Mouse (Mus musculus): ENCODE data around the gene Zdhhc8. TPM values are rescaled to one million over a fixed set of nuclear protein-coding genes. Genes with fewer than 3 reads are reported as not detected.

Gene Zdhhc8
- polyA plus RNA-seq, 1 experiment from 2014 or later: 13.5 TPM

DNA sequence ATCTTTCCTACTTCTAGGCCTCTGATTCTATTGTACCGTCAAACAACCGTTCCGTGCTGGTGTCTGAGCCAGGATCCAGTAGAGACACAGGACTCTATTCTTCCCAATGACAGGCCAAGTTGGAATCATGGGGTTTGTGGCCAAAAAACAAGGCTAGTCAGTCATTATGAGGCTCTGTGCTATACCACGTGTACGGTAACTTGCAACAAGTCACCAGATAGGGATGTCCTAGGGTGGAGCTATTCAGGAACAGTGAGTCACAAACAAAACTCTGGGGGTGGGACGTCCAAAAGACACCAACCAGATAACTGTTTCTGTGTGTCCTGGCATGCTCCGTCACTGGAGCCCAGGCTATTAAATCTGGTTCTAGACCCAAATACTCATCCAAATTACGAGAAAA, 52.2 kb downstream of the Zdhhc8 start:
- no peak overlapping the region for H3K9ac ChIP-seq (ENCODE audit: low read depth, low read length)
- ATAC-seq (replicated peaks; ENCODE audit: low FRiP score, low read depth) (no peak), DNase-seq (ENCODE audit: low spot score) (no peak)
- no peaks in the 10 kb centered on the region for H3K9me3 ChIP-seq (replicated peaks; ENCODE audit: low read length)
- H3K4me1 ChIP-seq (replicated peaks; ENCODE audit: insufficient read depth, low read length): peaks cover 13% of the 10 kb centered on the region; the same call in 1 of the 2 replicates
- WGBS: 88% methylated on average over 8 of the region's 8 CpGs
- TF ChIP-seq CTCF (IDR thresholded peaks at IDR 0.05; ENCODE audit: low read depth): no peak
- H3K27ac ChIP-seq: no peak overlapping the region
- no peaks in the 10 kb centered on the region for H3K27me3 ChIP-seq (ENCODE audit: insufficient read depth, low read length)
- H3K36me3 ChIP-seq (ENCODE audit: insufficient read depth, low read length): no peaks in the 10 kb centered on the region
- no peak overlapping the region for H3K4me3 ChIP-seq (replicated peaks; ENCODE audit: low read depth, low read length)
- H3K4me2 ChIP-seq (ENCODE audit: low read length): no peak overlapping the region

DNA sequence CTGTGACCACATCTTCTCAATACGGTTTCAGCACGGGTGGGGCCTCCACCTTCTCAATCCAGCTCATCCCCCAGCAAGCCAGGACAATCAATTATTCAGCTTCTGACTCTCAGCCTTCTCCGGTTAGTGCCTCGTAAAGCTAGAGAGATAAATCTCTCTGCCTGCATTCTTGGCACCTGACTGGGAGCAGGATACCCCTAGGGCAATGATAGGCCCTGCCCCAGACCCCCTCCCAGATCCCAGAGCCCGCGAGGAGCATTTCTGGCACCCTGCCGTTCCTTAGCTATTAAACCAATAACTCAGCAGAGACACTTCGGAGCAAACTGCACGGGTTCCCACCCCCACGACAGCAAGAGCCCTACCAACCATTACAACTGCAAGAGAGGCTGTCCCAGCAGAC, 53.5 kb downstream of the Zdhhc8 start:
- no peaks in the 10 kb centered on the region for H3K27me3 ChIP-seq (ENCODE audit: insufficient read depth, low read length)
- WGBS: 5% methylated on average over 10 of the region's 10 CpGs
- no peak overlapping the region for H3K4me3 ChIP-seq (replicated peaks; ENCODE audit: low read depth, low read length)
- ATAC-seq (replicated peaks; ENCODE audit: low FRiP score, low read depth) (no peak), DNase-seq (ENCODE audit: low spot score) (peak; percentile 35)
- TF ChIP-seq CTCF (IDR thresholded peaks at IDR 0.05; ENCODE audit: low read depth): no peak
- no peaks in the 10 kb centered on the region for H3K9me3 ChIP-seq (replicated peaks; ENCODE audit: low read length)
- H3K27ac ChIP-seq: no peak overlapping the region
- no peak overlapping the region for H3K9ac ChIP-seq (ENCODE audit: low read depth, low read length)
- no peaks in the 10 kb centered on the region for H3K36me3 ChIP-seq (ENCODE audit: insufficient read depth, low read length)
- H3K4me2 ChIP-seq (ENCODE audit: low read length): no peak overlapping the region
- H3K4me1 ChIP-seq (replicated peaks; ENCODE audit: insufficient read depth, low read length): peaks cover 8% of the 10 kb centered on the region; the same call in 1 of the 2 replicates

DNA sequence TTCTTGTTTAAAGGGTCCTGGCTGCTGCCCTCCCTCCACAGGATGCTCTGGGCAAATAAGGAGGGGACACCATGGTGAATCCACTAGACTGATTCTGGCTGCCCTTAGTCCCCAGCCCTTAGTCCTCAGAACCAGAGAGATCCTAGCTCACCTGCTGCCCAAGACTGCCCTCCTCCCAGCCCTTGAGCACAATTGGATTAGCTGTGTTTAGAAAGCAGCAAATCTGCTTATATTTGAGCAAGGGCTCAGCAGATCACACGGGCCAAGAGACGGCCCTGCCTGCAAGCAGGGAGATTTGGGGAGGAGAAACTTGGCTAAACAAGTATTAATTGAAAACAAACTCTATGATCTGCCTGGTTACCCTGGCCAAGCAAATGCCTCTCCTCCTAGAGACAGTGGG, 55.3 kb downstream of the Zdhhc8 start:
- Histone ChIP-seq H3K36me3 (ENCODE audit: insufficient read depth, low read length) (no peaks in the 10 kb centered on the region), H3K4me1 (replicated peaks; ENCODE audit: insufficient read depth, low read length) (no peaks in the 10 kb centered on the region; the same call in 1 of the 2 replicates), H3K9ac (ENCODE audit: low read depth, low read length) (no peak overlapping the region), H3K4me3 (replicated peaks; ENCODE audit: low read depth, low read length) (no peak overlapping the region), H3K27me3 (ENCODE audit: insufficient read depth, low read length) (no peaks in the 10 kb centered on the region), H3K27ac (no peak overlapping the region), H3K4me2 (ENCODE audit: low read length) (no peak overlapping the region), H3K9me3 (replicated peaks; ENCODE audit: low read length) (no peaks in the 10 kb centered on the region)
- WGBS: 37% methylated on average over 2 of the region's 2 CpGs
- TF ChIP-seq CTCF (IDR thresholded peaks at IDR 0.05; ENCODE audit: low read depth): no peak
- ATAC-seq (replicated peaks; ENCODE audit: low FRiP score, low read depth) (no peak), DNase-seq (ENCODE audit: low spot score) (no peak)

DNA sequence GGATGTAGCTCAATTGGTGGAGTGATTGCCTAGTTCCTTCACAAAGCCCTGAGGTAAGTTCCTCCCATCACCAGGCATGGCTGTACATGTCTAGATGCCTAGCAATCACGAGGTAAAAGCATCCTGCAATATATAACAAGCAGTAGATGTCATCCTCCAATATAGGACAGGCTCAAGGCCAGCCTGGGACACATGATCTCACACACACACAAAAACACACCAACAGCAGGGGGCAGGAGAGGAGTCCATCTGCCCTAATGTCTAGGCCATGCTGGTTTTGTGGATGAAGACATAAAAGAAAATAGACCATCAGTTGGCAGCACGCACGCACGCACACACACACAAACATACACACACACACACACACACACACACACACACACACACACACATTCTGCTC, 58.2 kb downstream of the Zdhhc8 start:
- 71% methylated on average over 4 of the region's 4 CpGs for WGBS
- Histone ChIP-seq H3K27ac (no peak overlapping the region), H3K4me3 (replicated peaks; ENCODE audit: low read depth, low read length) (no peak overlapping the region), H3K4me2 (ENCODE audit: low read length) (no peak overlapping the region), H3K9ac (ENCODE audit: low read depth, low read length) (no peak overlapping the region), H3K9me3 (replicated peaks; ENCODE audit: low read length) (no peaks in the 10 kb centered on the region), H3K36me3 (ENCODE audit: insufficient read depth, low read length) (no peaks in the 10 kb centered on the region), H3K27me3 (ENCODE audit: insufficient read depth, low read length) (no peaks in the 10 kb centered on the region), H3K4me1 (replicated peaks; ENCODE audit: insufficient read depth, low read length) (no peaks in the 10 kb centered on the region; the same call in 1 of the 2 replicates)
- peak; percentile 45; the same call in 1 of the 2 replicates for TF ChIP-seq CTCF (IDR thresholded peaks at IDR 0.05; ENCODE audit: low read depth)
- no peak for DNase-seq (ENCODE audit: low spot score)
- no peak for ATAC-seq (replicated peaks; ENCODE audit: low FRiP score, low read depth)

DNA sequence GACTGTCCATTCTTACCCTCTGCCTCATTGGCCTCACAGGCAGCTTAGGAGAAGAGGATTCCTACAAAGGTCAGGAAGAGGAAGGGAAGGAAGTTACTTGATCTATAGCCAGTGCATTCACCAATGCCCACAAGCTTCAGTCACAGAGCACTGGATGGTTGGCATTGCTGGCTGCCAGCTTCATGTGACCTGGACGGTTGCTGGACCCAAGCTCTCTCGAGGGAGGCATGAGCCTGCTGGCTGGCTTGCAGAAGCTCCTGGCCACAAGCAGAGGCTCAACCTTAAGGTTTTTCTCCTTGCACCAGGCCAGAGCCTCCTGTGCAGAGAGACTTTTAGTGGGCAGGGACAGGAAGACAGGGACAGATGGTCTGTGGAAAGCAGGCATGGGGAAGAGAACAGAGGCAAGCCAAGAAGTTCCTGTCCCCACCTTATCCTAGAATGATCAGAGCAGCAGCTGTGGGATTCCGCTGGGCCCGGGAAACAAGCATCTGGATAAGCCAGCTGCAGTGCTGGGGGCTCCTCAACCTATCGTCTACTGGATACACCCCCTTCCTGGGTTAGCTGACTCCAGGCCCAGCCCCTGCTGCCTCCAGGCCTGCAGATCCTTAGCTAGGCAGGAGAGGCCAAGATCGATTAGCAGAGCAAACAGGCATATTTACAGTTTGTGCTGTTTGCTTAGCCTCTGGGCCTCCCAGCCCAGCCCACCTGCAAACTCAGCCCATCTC, 59.0 kb downstream of the Zdhhc8 start:
- H3K27me3 ChIP-seq (ENCODE audit: insufficient read depth, low read length): no peaks in the 10 kb centered on the region
- ATAC-seq (replicated peaks; ENCODE audit: low FRiP score, low read depth): no peak
- no peaks in the 10 kb centered on the region for H3K9me3 ChIP-seq (replicated peaks; ENCODE audit: low read length)
- no peak for TF ChIP-seq CTCF (IDR thresholded peaks at IDR 0.05; ENCODE audit: low read depth)
- no peaks in the 10 kb centered on the region for H3K4me1 ChIP-seq (replicated peaks; ENCODE audit: insufficient read depth, low read length)
- no peak for DNase-seq (ENCODE audit: low spot score)
- no peak overlapping the region for H3K27ac ChIP-seq
- no peak overlapping the region for H3K4me3 ChIP-seq (replicated peaks; ENCODE audit: low read depth, low read length)
- 31% methylated on average over 6 of the region's 6 CpGs for WGBS
- no peak overlapping the region for H3K4me2 ChIP-seq (ENCODE audit: low read length)
- H3K9ac ChIP-seq (ENCODE audit: low read depth, low read length): no peak overlapping the region
- no peaks in the 10 kb centered on the region for H3K36me3 ChIP-seq (ENCODE audit: insufficient read depth, low read length)

DNA sequence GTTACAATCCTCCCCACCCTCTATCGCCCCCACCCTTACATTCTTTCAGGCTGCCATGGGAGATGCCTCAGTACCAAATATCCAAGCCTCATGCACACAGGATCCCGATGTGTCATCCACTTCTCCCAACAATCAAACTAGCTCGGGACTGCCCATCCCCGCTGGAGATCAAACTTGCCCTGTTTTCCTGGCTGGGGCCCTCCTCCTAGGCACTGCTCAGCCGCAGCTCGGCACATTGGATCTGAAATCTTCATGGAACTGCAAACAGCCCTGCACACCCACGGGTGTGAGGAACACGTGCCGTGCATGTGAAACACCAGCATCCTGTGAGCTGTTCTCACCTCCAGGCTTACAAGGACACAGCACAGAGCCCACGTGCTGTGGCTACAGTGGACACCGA, 61.1 kb downstream of the Zdhhc8 start:
- Histone ChIP-seq H3K4me3 (replicated peaks; ENCODE audit: low read depth, low read length) (no peak overlapping the region), H3K27ac (no peak overlapping the region), H3K9me3 (replicated peaks; ENCODE audit: low read length) (no peaks in the 10 kb centered on the region), H3K9ac (ENCODE audit: low read depth, low read length) (no peak overlapping the region), H3K4me1 (replicated peaks; ENCODE audit: insufficient read depth, low read length) (no peaks in the 10 kb centered on the region), H3K27me3 (ENCODE audit: insufficient read depth, low read length) (no peaks in the 10 kb centered on the region), H3K4me2 (ENCODE audit: low read length) (no peak overlapping the region), H3K36me3 (ENCODE audit: insufficient read depth, low read length) (no peaks in the 10 kb centered on the region)
- DNase-seq (ENCODE audit: low spot score) (no peak), ATAC-seq (replicated peaks; ENCODE audit: low FRiP score, low read depth) (no peak)
- no peak for TF ChIP-seq CTCF (IDR thresholded peaks at IDR 0.05; ENCODE audit: low read depth)
- 78% methylated on average over 11 of the region's 11 CpGs for WGBS

DNA sequence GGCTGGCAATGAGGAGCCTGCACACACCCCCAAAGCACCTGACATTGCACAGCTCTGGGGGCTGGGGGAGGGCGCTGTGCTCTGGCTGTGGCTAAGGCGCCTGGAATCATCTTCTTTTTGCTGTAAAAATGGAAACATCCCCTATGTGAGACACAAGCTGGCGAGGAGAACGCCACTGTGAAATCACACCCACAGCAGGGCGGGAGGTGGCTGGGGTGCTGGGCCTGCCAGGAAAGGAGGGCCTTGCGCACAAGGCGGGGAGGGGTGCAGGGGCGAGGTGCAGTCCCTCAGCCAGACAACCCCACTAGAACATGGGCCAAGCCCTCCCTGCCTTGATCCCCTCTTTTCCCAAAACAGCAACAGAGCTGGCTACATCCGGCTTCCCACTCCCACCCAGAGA, 61.7 kb downstream of the Zdhhc8 start:
- DNase-seq (ENCODE audit: low spot score) (no peak), ATAC-seq (replicated peaks; ENCODE audit: low FRiP score, low read depth) (no peak)
- no peak overlapping the region for H3K27ac ChIP-seq
- no peaks in the 10 kb centered on the region for H3K9me3 ChIP-seq (replicated peaks; ENCODE audit: low read length)
- TF ChIP-seq CTCF (IDR thresholded peaks at IDR 0.05; ENCODE audit: low read depth): no peak
- H3K4me3 ChIP-seq (replicated peaks; ENCODE audit: low read depth, low read length): no peak overlapping the region
- H3K36me3 ChIP-seq (ENCODE audit: insufficient read depth, low read length): no peaks in the 10 kb centered on the region
- WGBS: 90% methylated on average over 9 of the region's 9 CpGs
- no peaks in the 10 kb centered on the region for H3K4me1 ChIP-seq (replicated peaks; ENCODE audit: insufficient read depth, low read length)
- H3K9ac ChIP-seq (ENCODE audit: low read depth, low read length): no peak overlapping the region
- H3K27me3 ChIP-seq (ENCODE audit: insufficient read depth, low read length): no peaks in the 10 kb centered on the region
- H3K4me2 ChIP-seq (ENCODE audit: low read length): no peak overlapping the region
